ENCODE assay signal across 8 mouse cellular contexts in genomic region chr5:135169479-135169878, GRCm38 (mm10). TPM values are rescaled to one million over a fixed set of nuclear protein-coding genes. Genes with fewer than 3 reads are reported as not detected.
DNase-seq lines count a peak whose midpoint lies in the region; ATAC-seq and TF ChIP-seq lines count a peak whose summit lies in the region.

No protein-coding gene starts in this region.

- intact Hi-C loops in gastrocnemius, adult 2 months (cut with DNase I) = no loop called here
- intact Hi-C loops in left cerebral cortex, postnatal 4 days (cut with DNase I) = no loop called here

- DNase-seq in gastrocnemius, adult 2 months = no peak
- no peak for DNase-seq in gastrocnemius, adult 8-10 months (ENCODE audit: low spot score in 2 of 2)
- DNase-seq in 3T3-L1 (ENCODE audit: low read depth, low spot score) = peak; percentile 30
- DNase-seq in liver, embryonic 14.5 days (ENCODE audit: low read depth in 3 of 3, low spot score in 3 of 3) = no peak
- DNase-seq in thymus, adult 18-20 months = no peak
- no peak for DNase-seq in left cerebral cortex, postnatal 4 days

- H3K9me3 ChIP-seq in forebrain, embryonic 13.5 days (replicated peaks) = no peaks in the 10 kb centered on the region
- no peaks in the 10 kb centered on the region for H3K9me3 ChIP-seq in liver, embryonic 14.5 days (ENCODE audit: control insufficient read depth, low read length)

- H3K4me1 ChIP-seq in forebrain, embryonic 13.5 days = peaks cover 14% of the 10 kb centered on the region
- H3K4me1 ChIP-seq in liver, embryonic 14.5 days (replicated peaks; ENCODE audit: control insufficient read depth in 2 of 2, insufficient read depth in 2 of 2, low read length in 1 of 2) = peaks cover 16 to 23% of the 10 kb centered on the region in 2 experiments

- TF ChIP-seq CTCF in gastrocnemius, adult 2 months (IDR thresholded peaks at IDR 0.05) = no peak
- no peak for TF ChIP-seq CTCF in liver, embryonic 14.5 days (IDR thresholded peaks at IDR 0.05; ENCODE audit: low read depth)

- no peak for ATAC-seq in forebrain, embryonic 13.5 days
- ATAC-seq in liver, embryonic 14.5 days (ENCODE audit: insufficient read depth) = no peak
- no peak for ATAC-seq in monocyte, adult 5-6 weeks (replicated peaks; ENCODE audit: insufficient number of reproducible peaks, low FRiP score, low TSS enrichment, poor library complexity, severe bottlenecking)

- peak overlapping the region; percentile 81 for H3K4me2 ChIP-seq in forebrain, embryonic 13.5 days
- H3K4me2 ChIP-seq in liver, embryonic 14.5 days (ENCODE audit: low read depth) = peak overlapping the region; percentile 82

- TF ChIP-seq EP300 in liver, embryonic 14.5 days (IDR thresholded peaks at IDR 0.05; ENCODE audit: low read depth) = no peak

- H3K4me3 ChIP-seq in gastrocnemius, adult 2 months = peak overlapping the region; percentile 97
- H3K4me3 ChIP-seq in forebrain, embryonic 13.5 days = peak overlapping the region; percentile 61
- peak overlapping the region; percentile 76 to 85 for H3K4me3 ChIP-seq in liver, embryonic 14.5 days (ENCODE audit: insufficient read depth in 1 of 2, low read depth in 2 of 2, low read length in 2 of 2)

- peaks cover 33% of the 10 kb centered on the region for H3K36me3 ChIP-seq in forebrain, embryonic 13.5 days (ENCODE audit: poor library complexity, severe bottlenecking)
- H3K36me3 ChIP-seq in liver, embryonic 14.5 days (replicated peaks; ENCODE audit: control insufficient read depth, insufficient read depth, low read depth) = peaks cover 23% of the 10 kb centered on the region

- WGBS in forebrain, embryonic 13.5 days = 92% methylated on average over 5 of the region's 5 CpGs
- 84% methylated on average over 5 of the region's 5 CpGs for WGBS in liver, embryonic 14.5 days (ENCODE audit: insufficient replicate concordance)

- peak overlapping the region; percentile 98 for H3K27ac ChIP-seq in gastrocnemius, adult 2 months
- no peak overlapping the region; the same call in 1 of the 2 replicates for H3K27ac ChIP-seq in forebrain, embryonic 13.5 days
- H3K27ac ChIP-seq in liver, embryonic 14.5 days = no peak overlapping the region; the same call in 1 of the 2 replicates

- H3K27me3 ChIP-seq in forebrain, embryonic 13.5 days = no peaks in the 10 kb centered on the region
- H3K27me3 ChIP-seq in liver, embryonic 14.5 days (ENCODE audit: control insufficient read depth, insufficient read depth, low read length) = no peaks in the 10 kb centered on the region

- peak overlapping the region; percentile 82 for H3K9ac ChIP-seq in forebrain, embryonic 13.5 days
- H3K9ac ChIP-seq in liver, embryonic 14.5 days (replicated peaks) = peak overlapping the region; percentile 88

RNA-seq across cellular contexts. Expression of gene Bcl7b, which starts 1.4 kb away (rescaled TPM):
- 10 to 100 TPM; 28.3 to 28.6 TPM for total RNA-seq in gastrocnemius, adult 2 months (2021)
- total RNA-seq in gastrocnemius, adult 8-10 months (2022) = 10 to 100 TPM; 25.2 to 34.5 (median 28.4) TPM
- polyA plus RNA-seq in forebrain, embryonic 13.5 days (2015; fragmentation: Nextera tagmentation; extraction: Ambion mirVana) = 48.9 and 50.8 TPM in 2 replicates
- 9.7 and 10.0 TPM in 2 replicates for polyA plus RNA-seq in liver, embryonic 14.5 days (2012; rRNA removed)
- 25.6 and 26.7 TPM in 2 replicates for polyA plus RNA-seq in liver, embryonic 14.5 days (2014; fragmentation: Nextera tagmentation; extraction: Ambion mirVana)
- total RNA-seq in monocyte, adult 5-6 weeks (2017) = 52.4 to 63.3 TPM (median 53.1 TPM) in 3 replicates
- 10 to 100 TPM; 24.3 to 26.6 TPM for total RNA-seq in left cerebral cortex, postnatal 4 days (2021)

RNA-seq across cellular contexts. Expression of gene Baz1b, which starts 17.6 kb away (rescaled TPM):
- 10 to 100 TPM; 32.7 to 36.8 TPM for total RNA-seq in gastrocnemius, adult 2 months (2021)
- total RNA-seq in gastrocnemius, adult 8-10 months (2022) = 10 to 100 TPM; 34.2 to 36.5 (median 35.3) TPM
- polyA plus RNA-seq in forebrain, embryonic 13.5 days (2015; fragmentation: Nextera tagmentation; extraction: Ambion mirVana) = 50.1 and 51.4 TPM in 2 replicates
- polyA plus RNA-seq in liver, embryonic 14.5 days (2012; rRNA removed) = 14.3 and 20.7 TPM in 2 replicates
- 18.2 and 22.3 TPM in 2 replicates for polyA plus RNA-seq in liver, embryonic 14.5 days (2014; fragmentation: Nextera tagmentation; extraction: Ambion mirVana)
- total RNA-seq in monocyte, adult 5-6 weeks (2017) = 100 to 162 TPM (median 112 TPM) in 3 replicates
- total RNA-seq in left cerebral cortex, postnatal 4 days (2021) = 10 to 100 TPM; 57.8 to 61.9 TPM

RNA-seq across cellular contexts. Expression of gene Tbl2, which starts 20.0 kb away (rescaled TPM):
- total RNA-seq in gastrocnemius, adult 2 months (2021) = 1 to 10 TPM; 8.8 to 9.1 TPM
- total RNA-seq in gastrocnemius, adult 8-10 months (2022) = 10 to 100 TPM in 1 of 4 experiments, 1 to 10 TPM in 3; 8.5 to 12.2 (median 8.9) TPM
- polyA plus RNA-seq in forebrain, embryonic 13.5 days (2015; fragmentation: Nextera tagmentation; extraction: Ambion mirVana) = 18.8 and 19.3 TPM in 2 replicates
- polyA plus RNA-seq in liver, embryonic 14.5 days (2012; rRNA removed) = 4.4 and 5.5 TPM in 2 replicates
- 9.8 and 10.2 TPM in 2 replicates for polyA plus RNA-seq in liver, embryonic 14.5 days (2014; fragmentation: Nextera tagmentation; extraction: Ambion mirVana)
- 4.3 to 9.9 TPM (median 9.6 TPM) in 3 replicates for total RNA-seq in monocyte, adult 5-6 weeks (2017)
- total RNA-seq in left cerebral cortex, postnatal 4 days (2021) = 10 to 100 TPM; 18.9 to 21.8 TPM
